ENCODE assay signal across 19 mouse cellular contexts in the genomic region with DNA sequence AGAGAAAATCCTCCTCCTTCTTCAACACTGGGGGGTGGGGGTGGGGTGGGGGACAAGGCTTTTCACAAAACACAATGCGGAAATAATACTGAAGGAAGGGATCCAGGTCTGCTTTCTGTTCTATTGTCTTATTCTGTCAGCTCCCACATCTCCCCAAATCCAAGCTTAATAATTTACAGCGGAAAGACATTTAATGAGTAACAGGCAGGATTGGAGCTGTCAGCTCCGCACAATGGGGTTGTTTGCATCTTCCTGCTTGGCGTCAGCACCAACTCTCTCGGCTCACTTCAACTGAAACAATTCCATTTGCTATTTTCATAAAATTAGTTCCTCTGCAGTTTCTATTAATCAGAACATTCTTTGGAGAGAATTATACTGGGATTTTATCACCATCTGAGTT. TPM values are rescaled to one million over a fixed set of nuclear protein-coding genes. Genes with fewer than 3 reads are reported as not detected.
DNase-seq lines count a peak whose midpoint lies in the region; ATAC-seq and TF ChIP-seq lines count a peak whose summit lies in the region.
"Had no signal": no experiment of that assay in that cellular context is flagged by ENCODE, and none has a peak within 500 bp of the region (broad histone marks: within the 10 kb centered on the region; RNA-seq: fewer than 3 reads in every experiment).

No protein-coding gene starts in this region.

- no peaks in the 10 kb centered on the region; the same call in 1 of the 2 replicates for H3K4me1 ChIP-seq in kidney, embryonic 14.5 days (ENCODE audit: control insufficient read depth, insufficient read depth, low read length)

- H3K9me3 ChIP-seq in kidney, embryonic 14.5 days (ENCODE audit: control insufficient read depth, low read length) = no peaks in the 10 kb centered on the region
- H3K9me3 ChIP-seq: heart, embryonic 15.5 days; hindbrain, embryonic 12.5 days; intestine, embryonic 15.5 days; limb, embryonic 13.5 days; stomach, embryonic 15.5 days had no signal

- H3K36me3 ChIP-seq in kidney, embryonic 14.5 days (ENCODE audit: control insufficient read depth, insufficient read depth, low read length) = no peaks in the 10 kb centered on the region
- H3K36me3 ChIP-seq: heart, embryonic 15.5 days; hindbrain, embryonic 12.5 days; intestine, embryonic 15.5 days; limb, embryonic 13.5 days; stomach, embryonic 15.5 days had no signal

- DNase-seq in kidney, adult 11 months = peak; percentile 12
- peak; percentile 41 for DNase-seq in Patski (ENCODE audit: low read depth, low spot score)
- peak; percentile 12 to 57 for DNase-seq in kidney, adult 8-10 months
- peak; percentile 32 to 66 for DNase-seq in kidney, postnatal 36 days
- no peak for DNase-seq in spleen, postnatal 14 days (ENCODE audit: low spot score in 2 of 2)
- no peak for DNase-seq in adrenal gland, postnatal 36 days
- DNase-seq: cerebellum, adult 9-11 months; gastrocnemius, postnatal 10 days; heart, adult 2 months; lung, adult 18-20 months; right cerebral cortex, adult 18-20 months; thymus, postnatal 14 days had no signal

- no peak overlapping the region for H3K4me3 ChIP-seq in kidney, embryonic 14.5 days (ENCODE audit: low read length)
- H3K4me3 ChIP-seq: heart, adult 2 months; heart, embryonic 15.5 days; hindbrain, embryonic 12.5 days; intestine, embryonic 15.5 days; limb, embryonic 13.5 days; stomach, embryonic 15.5 days had no signal

- TF ChIP-seq CTCF in Patski (IDR thresholded peaks at IDR 0.05) = no peak

- H3K4me2 ChIP-seq in kidney, embryonic 14.5 days (replicated peaks; ENCODE audit: low read depth, low read length) = no peak overlapping the region
- H3K4me2 ChIP-seq: heart, embryonic 15.5 days; hindbrain, embryonic 12.5 days; intestine, embryonic 15.5 days; limb, embryonic 13.5 days; stomach, embryonic 15.5 days had no signal

- no peaks in the 10 kb centered on the region for H3K27me3 ChIP-seq in kidney, embryonic 14.5 days (ENCODE audit: control insufficient read depth, insufficient read depth, low read length)
- no peaks in the 10 kb centered on the region for H3K27me3 ChIP-seq in Patski
- H3K27me3 ChIP-seq: heart, embryonic 15.5 days; hindbrain, embryonic 12.5 days; intestine, embryonic 15.5 days; limb, embryonic 13.5 days; stomach, embryonic 15.5 days had no signal

- CTCF ChIA-PET in Patski (lab: Charles Lee) = interaction anchor here (1.2 to 1.9 kb wide), 3 partner anchors 9 to 26 kb away, joined by 4 to 7 read pairs (median 4); no protein-coding TSS in a partner anchor

- no peak overlapping the region for H3K9ac ChIP-seq in kidney, embryonic 14.5 days (ENCODE audit: low read depth, low read length)
- H3K9ac ChIP-seq: heart, embryonic 15.5 days; hindbrain, embryonic 12.5 days; intestine, embryonic 15.5 days; limb, embryonic 13.5 days; stomach, embryonic 15.5 days had no signal

- no peak overlapping the region for H3K27ac ChIP-seq in kidney, embryonic 14.5 days (ENCODE audit: low read depth, low read length)
- H3K27ac ChIP-seq: heart, adult 2 months; heart, embryonic 15.5 days; hindbrain, embryonic 12.5 days; intestine, embryonic 15.5 days; limb, embryonic 13.5 days; stomach, embryonic 15.5 days had no signal

- ATAC-seq in kidney, embryonic 14.5 days (ENCODE audit: low FRiP score, low TSS enrichment) = no peak
- no peak for ATAC-seq in Patski
- ATAC-seq: intestine, embryonic 15.5 days had no signal

- in situ Hi-C loops in Patski (cut with MboI; ENCODE audit: low pct_unique_long_range_greater_than_20kb) = no loop called here

- POLR2A ChIA-PET in Patski (lab: Charles Lee) = interaction anchor here (1.4 kb wide), 1 partner anchor 12 kb away, joined by 3 read pairs; no protein-coding TSS in a partner anchor

- WGBS in kidney, embryonic 14.5 days = 57% methylated on average over 5 of the region's 5 CpGs

RNA-seq across cellular contexts. Expression of a gene that starts 4.1 kb away (rescaled TPM):
- 12.2 and 13.6 TPM in 2 replicates for polyA plus RNA-seq in kidney, embryonic 14.5 days (2014; fragmentation: Nextera tagmentation; extraction: Ambion mirVana)
- polyA plus RNA-seq in Patski (2021) = 15.8 TPM
- 1 to 10 TPM; 5.9 to 6.0 TPM for total RNA-seq in adrenal gland, postnatal 36 days (2021)

RNA-seq across cellular contexts. Expression of a gene that starts 51.7 kb away (rescaled TPM):
- polyA plus RNA-seq in kidney, embryonic 14.5 days (2014; fragmentation: Nextera tagmentation; extraction: Ambion mirVana) = 1.1 and 1.6 TPM in 2 replicates
- polyA plus RNA-seq in Patski (2021) = 0.26 TPM
- 10 to 100 TPM; 49.0 to 53.7 TPM for total RNA-seq in adrenal gland, postnatal 36 days (2021)

RNA-seq across cellular contexts. Expression of a gene that starts 56.7 kb away (rescaled TPM):
- polyA plus RNA-seq in kidney, embryonic 14.5 days (2014; fragmentation: Nextera tagmentation; extraction: Ambion mirVana) = 5.4 and 5.5 TPM in 2 replicates
- 0.09 TPM for polyA plus RNA-seq in Patski (2021)
- 1 to 10 TPM; 2.1 to 2.2 TPM for total RNA-seq in adrenal gland, postnatal 36 days (2021)
- total RNA-seq: megakaryocyte-erythroid progenitor cell, adult 5-6 weeks had no signal

Comparison
In these comparisons a context has a peak if more than half of its experiments do, and no peak if none do; other contexts are left out.
1. DNase-seq: peak in kidney, adult 11 months (single experiment), Patski (single experiment), kidney, adult 8-10 months (2 of 2) and kidney, postnatal 36 days (2 of 2); none in spleen, postnatal 14 days (0 of 2) and adrenal gland, postnatal 36 days (0 of 2).